Comparison of ENCODE assay signal across 41 mouse cellular contexts in the genomic region with DNA sequence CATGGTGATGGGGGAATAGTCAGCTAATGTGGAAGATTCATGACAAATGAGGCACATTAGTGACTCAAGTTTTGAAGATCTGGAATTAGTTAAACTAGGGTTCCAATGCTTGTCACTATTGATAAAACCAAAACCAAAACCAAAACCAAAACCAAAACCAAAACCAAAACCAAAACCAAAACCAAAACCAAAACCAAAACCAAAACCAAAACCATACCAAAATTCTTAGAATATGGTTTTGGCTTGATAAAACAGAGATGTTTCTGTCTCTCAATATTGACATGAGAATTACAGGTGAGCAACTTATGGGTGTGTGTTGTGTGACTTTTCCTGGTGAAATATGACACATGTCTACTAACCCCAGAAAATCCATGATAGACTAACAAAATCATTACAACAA. TPM values are rescaled to one million over a fixed set of nuclear protein-coding genes. Genes with fewer than 3 reads are reported as not detected.
"Had no signal": no experiment of that assay in that cellular context is flagged by ENCODE, and none has a peak within 500 bp of the region (broad histone marks: within the 10 kb centered on the region; RNA-seq: fewer than 3 reads in every experiment).

No protein-coding gene starts in this region.

- H3K4me1 ChIP-seq: heart, embryonic 10.5 days; heart, embryonic 12.5 days; hindbrain, embryonic 10.5 days; hindbrain, embryonic 12.5 days; kidney, embryonic 15.5 days; limb, embryonic 10.5 days; limb, embryonic 12.5 days; liver, embryonic 13.5 days; liver, embryonic 15.5 days had no signal

- ATAC-seq: hindbrain, postnatal 0 days; intestine, embryonic 16.5 days; liver, postnatal 0 days had no signal

- H3K4me3 ChIP-seq: gastrocnemius, adult 2 months; heart, embryonic 10.5 days; heart, embryonic 12.5 days; hindbrain, embryonic 10.5 days; hindbrain, embryonic 12.5 days; kidney, embryonic 15.5 days; layer of hippocampus, adult 2 months; left cerebral cortex, adult 2 months; limb, embryonic 10.5 days; limb, embryonic 12.5 days; liver, embryonic 13.5 days; liver, embryonic 15.5 days had no signal

- H3K36me3 ChIP-seq: heart, embryonic 10.5 days; heart, embryonic 12.5 days; hindbrain, embryonic 10.5 days; hindbrain, embryonic 12.5 days; kidney, embryonic 15.5 days; limb, embryonic 10.5 days; limb, embryonic 12.5 days; liver, embryonic 13.5 days; liver, embryonic 15.5 days had no signal

- H3K27me3 ChIP-seq: heart, embryonic 12.5 days; hindbrain, embryonic 12.5 days; kidney, embryonic 15.5 days; limb, embryonic 12.5 days; liver, embryonic 13.5 days; liver, embryonic 15.5 days had no signal

- H3K9ac ChIP-seq: heart, embryonic 12.5 days; hindbrain, embryonic 12.5 days; hindbrain, embryonic 14.5 days; kidney, embryonic 15.5 days; limb, embryonic 12.5 days; liver, embryonic 13.5 days; liver, embryonic 15.5 days; liver, postnatal 0 days had no signal

- DNase-seq: gastrocnemius, adult 2 months; gastrocnemius, postnatal 10 days; gastrocnemius, postnatal 25 days; heart, adult 18-20 months; heart, postnatal 10 days; heart, postnatal 4 days; kidney, adult 11 months; kidney, adult 2 months; kidney, adult 9 months; kidney, postnatal 14 days; kidney, postnatal 4 days; liver; liver, embryonic 13.5 days; liver, postnatal 0 days had no signal

- H3K27ac ChIP-seq: gastrocnemius, adult 2 months; heart, embryonic 10.5 days; hindbrain, embryonic 10.5 days; hindbrain, embryonic 12.5 days; hindbrain, embryonic 14.5 days; hindbrain, postnatal 0 days; kidney, embryonic 15.5 days; kidney, postnatal 0 days; layer of hippocampus, adult 2 months; left cerebral cortex, adult 2 months; limb, embryonic 10.5 days; limb, embryonic 12.5 days; liver, embryonic 13.5 days; liver, embryonic 15.5 days had no signal

- H3K9me3 ChIP-seq: heart, embryonic 12.5 days; hindbrain, embryonic 12.5 days; kidney, embryonic 15.5 days; limb, embryonic 10.5 days; limb, embryonic 12.5 days; liver, embryonic 13.5 days; liver, embryonic 15.5 days had no signal

- H3K4me2 ChIP-seq: heart, embryonic 12.5 days; hindbrain, embryonic 12.5 days; hindbrain, embryonic 14.5 days; kidney, embryonic 15.5 days; limb, embryonic 12.5 days; liver, embryonic 11.5 days; liver, embryonic 13.5 days; liver, embryonic 15.5 days had no signal

RNA-seq across cellular contexts. Expression of a gene that starts 30.1 kb away (rescaled TPM):
- total RNA-seq: gastrocnemius, adult 2 months; gastrocnemius, postnatal 10 days; gastrocnemius, postnatal 25 days; gastrocnemius, postnatal 4 days; granulocyte monocyte progenitor cell, adult 5-6 weeks; heart, adult 18-20 months; heart, adult 8-10 months; heart, postnatal 10 days; heart, postnatal 25 days; heart, postnatal 4 days; hindbrain, postnatal 0 days; layer of hippocampus, adult 2 months; layer of hippocampus, postnatal 10 days; layer of hippocampus, postnatal 25 days; left cerebral cortex, adult 2 months; left cerebral cortex, postnatal 14 days; left cerebral cortex, postnatal 36 days had no signal
- polyA plus RNA-seq: heart, embryonic 10.5 days; heart, embryonic 12.5 days; heart, embryonic 14.5 days; heart, embryonic 16.5 days; hindbrain, embryonic 10.5 days; hindbrain, embryonic 12.5 days; hindbrain, embryonic 14.5 days; hindbrain, postnatal 0 days; intestine, embryonic 14.5 days; intestine, embryonic 16.5 days; kidney, adult 2 months; kidney, embryonic 15.5 days; kidney, postnatal 0 days; limb, embryonic 10.5 days; limb, embryonic 12.5 days; limb, embryonic 14.5 days; liver, embryonic 11.5 days; liver, embryonic 13.5 days; liver, embryonic 15.5 days; liver, postnatal 0 days had no signal

RNA-seq across cellular contexts. Expression of a gene that starts 30.2 kb away (rescaled TPM):
- total RNA-seq: gastrocnemius, adult 2 months; gastrocnemius, postnatal 25 days; heart, adult 18-20 months; heart, postnatal 25 days; hindbrain, postnatal 0 days; layer of hippocampus, adult 2 months; layer of hippocampus, postnatal 25 days; left cerebral cortex, adult 2 months; left cerebral cortex, postnatal 14 days; left cerebral cortex, postnatal 36 days had no signal
- polyA plus RNA-seq: heart, embryonic 10.5 days; heart, embryonic 12.5 days; hindbrain, embryonic 10.5 days; hindbrain, embryonic 12.5 days; limb, embryonic 12.5 days; liver, embryonic 11.5 days had no signal

RNA-seq across cellular contexts. Expression of a gene that starts 34.0 kb away (rescaled TPM):
- total RNA-seq: gastrocnemius, adult 2 months; gastrocnemius, postnatal 25 days; heart, adult 18-20 months; heart, adult 8-10 months; heart, postnatal 4 days; hindbrain, postnatal 0 days; layer of hippocampus, adult 2 months; layer of hippocampus, postnatal 10 days; layer of hippocampus, postnatal 25 days; left cerebral cortex, adult 2 months; left cerebral cortex, postnatal 14 days; left cerebral cortex, postnatal 36 days had no signal
- polyA plus RNA-seq: heart, embryonic 12.5 days; hindbrain, embryonic 10.5 days; hindbrain, embryonic 12.5 days; hindbrain, embryonic 14.5 days; hindbrain, postnatal 0 days; intestine, embryonic 14.5 days; kidney, adult 2 months; limb, embryonic 10.5 days; limb, embryonic 12.5 days had no signal
